Mouse (Mus musculus) CH12.LX (cell line): ENCODE measurements around the gene Ube2g1. TPM values are rescaled to one million over a fixed set of nuclear protein-coding genes. Genes with fewer than 3 reads are reported as not detected.
A peak's percentile ranks its signal among the peaks of the same experiment; 100 is the strongest.

Source experiments
- DNase-seq: peaks from one replicate; pipeline ENCODE4 v3.0.0-alpha.2; 2013; ENCODE audit errors: extremely low read depth
- H3K27ac ChIP-seq: 2 replicates; pipeline ENCODE4 v1.5.1; 2012; ENCODE audit warnings: low read depth, mild to moderate bottlenecking, control low read depth, moderate library complexity; ENCODE audit not compliant: insufficient read depth
- H3K27me3 ChIP-seq: replicated peaks from 2 replicates; pipeline ENCODE3; 2012; ENCODE audit warnings: inconsistent platforms
- H3K36me3 ChIP-seq, 2 experiments: replicated peaks in 1 of 2; 2 replicates each; pipeline versions ENCODE3 to v1.6.1; 2012; ENCODE audit warnings: inconsistent platforms in 1 of 2, low read length in 1 of 2, mild to moderate bottlenecking in 1 of 2, mixed read lengths in 1 of 2, moderate library complexity in 1 of 2; ENCODE audit not compliant: control insufficient read depth in 1 of 2, insufficient read depth in 1 of 2
- H3K4me1 ChIP-seq, 2 experiments: 2 replicates each; pipeline ENCODE4 v1.6.1; 2012; ENCODE audit warnings: inconsistent platforms in 1 of 2, moderate library complexity in 1 of 2; ENCODE audit not compliant: insufficient read depth in 2 of 2, control insufficient read depth in 1 of 2
- H3K4me2 ChIP-seq: 2 replicates; pipeline ENCODE4 v1.6.1; 2012; ENCODE audit warnings: low read depth, mild to moderate bottlenecking, control low read depth; ENCODE audit not compliant: poor library complexity, insufficient read depth, severe bottlenecking
- H3K4me3 ChIP-seq, 3 experiments: fragments of 150-350 bp in 1 of 3; sonication (generic) in 1 of 3; replicated peaks in 1 of 3; 2 replicates each; pipeline versions ENCODE3 to v1.5.1; 2011 to 2012; ENCODE audit warnings: low read depth in 2 of 3, low read length in 2 of 3, mild to moderate bottlenecking in 2 of 3, moderate library complexity in 2 of 3, control low read depth in 1 of 3, improper control_type of control experiment in 1 of 3, inconsistent platforms in 1 of 3, mixed read lengths in 1 of 3; ENCODE audit not compliant: poor library complexity in 1 of 3
- H3K79me2 ChIP-seq: replicated peaks from 2 replicates; pipeline ENCODE4 v1.6.1; 2012; ENCODE audit warnings: mild to moderate bottlenecking, moderate library complexity; ENCODE audit not compliant: control insufficient read depth, poor library complexity, insufficient read depth, severe bottlenecking; ENCODE audit errors: extremely low read depth
- H3K9ac ChIP-seq: 2 replicates; pipeline ENCODE4 v1.6.1; 2012; ENCODE audit warnings: low read depth, mild to moderate bottlenecking, control low read depth, moderate library complexity; ENCODE audit not compliant: insufficient read depth
- H3K9me3 ChIP-seq: replicated peaks from 2 replicates; pipeline ENCODE3; 2012; ENCODE audit warnings: low read length, inconsistent platforms, mixed read lengths
- BHLHE40 ChIP-seq: IDR thresholded peaks from 2 replicates; pipeline ENCODE4 v1.6.1; 2011; ENCODE audit warnings: mild to moderate bottlenecking, low read depth, low read length, improper control_type of control experiment
- CHD1 ChIP-seq: IDR thresholded peaks from 2 replicates; pipeline ENCODE4 v1.6.1; 2012; ENCODE audit warnings: low read depth, low read length, improper control_type of control experiment, inconsistent platforms
- CHD2 ChIP-seq: IDR thresholded peaks from 2 replicates; pipeline ENCODE4 v1.6.1; 2011; ENCODE audit warnings: low read length, improper control_type of control experiment
- CTCF ChIP-seq, 2 experiments: IDR thresholded peaks in 1 of 2; conservative IDR thresholded peaks in 1 of 2; 2 replicates each; pipeline ENCODE4 v1.5.1; 2011 to 2012; ENCODE audit warnings: low read depth in 2 of 2, low read length in 2 of 2, improper control_type of control experiment in 1 of 2, inconsistent platforms in 1 of 2, mild to moderate bottlenecking in 1 of 2, moderate library complexity in 1 of 2
- E2F4 ChIP-seq: IDR thresholded peaks from 2 replicates; pipeline ENCODE4 v1.6.1; 2011; ENCODE audit warnings: low read depth, low read length, improper control_type of control experiment; ENCODE audit not compliant: insufficient replicate concordance
- ELF1 ChIP-seq: IDR thresholded peaks from 2 replicates; pipeline ENCODE4 v1.6.1; 2014; ENCODE audit warnings: low read depth, mild to moderate bottlenecking, inconsistent platforms, low read length, improper control_type of control experiment
- EP300 ChIP-seq: IDR thresholded peaks from 2 replicates; pipeline ENCODE4 v1.6.1; 2011; ENCODE audit warnings: low read length, improper control_type of control experiment
- ETS1 ChIP-seq: conservative IDR thresholded peaks from 2 replicates; pipeline ENCODE4 v1.6.1; 2012; ENCODE audit warnings: low read depth, mild to moderate bottlenecking, inconsistent platforms, low read length, improper control_type of control experiment, moderate library complexity
- GABPA ChIP-seq: IDR thresholded peaks from 2 replicates; pipeline ENCODE4 v1.6.1; 2012; ENCODE audit warnings: low read depth, low read length, improper control_type of control experiment, inconsistent platforms; ENCODE audit not compliant: insufficient replicate concordance
- HCFC1 ChIP-seq: IDR thresholded peaks from 2 replicates; pipeline ENCODE4 v1.6.1; 2012; ENCODE audit warnings: low read depth, mild to moderate bottlenecking, inconsistent platforms, low read length, improper control_type of control experiment
- IRF4 ChIP-seq: IDR thresholded peaks from 2 replicates; pipeline ENCODE4 v1.6.1; 2014; ENCODE audit warnings: low read depth, mild to moderate bottlenecking, inconsistent platforms, low read length, improper control_type of control experiment
- JUN ChIP-seq: IDR thresholded peaks from 2 replicates; pipeline ENCODE4 v1.6.1; 2011; ENCODE audit warnings: low read depth, mild to moderate bottlenecking, low read length, improper control_type of control experiment, moderate library complexity; ENCODE audit not compliant: insufficient read depth
- JUND ChIP-seq: conservative IDR thresholded peaks from 2 replicates; pipeline ENCODE4 v1.6.1; 2011; ENCODE audit warnings: low read depth, low read length, improper control_type of control experiment
- KAT2A ChIP-seq: IDR thresholded peaks from 2 replicates; pipeline ENCODE4 v1.6.1; 2012; ENCODE audit warnings: low read length, improper control_type of control experiment, inconsistent platforms; ENCODE audit not compliant: insufficient replicate concordance
- MAFK ChIP-seq: IDR thresholded peaks from 2 replicates; pipeline ENCODE4 v1.6.1; 2011; ENCODE audit warnings: low read length, improper control_type of control experiment; ENCODE audit not compliant: insufficient replicate concordance
- MAX ChIP-seq: IDR thresholded peaks from 2 replicates; pipeline ENCODE4 v1.6.1; 2011; ENCODE audit warnings: low read length, improper control_type of control experiment
- MAZ ChIP-seq: IDR thresholded peaks from 2 replicates; pipeline ENCODE4 v1.6.1; 2012; ENCODE audit warnings: low read depth, mild to moderate bottlenecking, inconsistent platforms, low read length, improper control_type of control experiment, moderate library complexity
- MEF2A ChIP-seq: IDR thresholded peaks from 2 replicates; pipeline ENCODE4 v1.6.1; 2014; ENCODE audit warnings: low read depth, mild to moderate bottlenecking, inconsistent platforms, low read length, improper control_type of control experiment, borderline replicate concordance
- MXI1 ChIP-seq: IDR thresholded peaks from 2 replicates; pipeline ENCODE4 v1.6.1; 2011; ENCODE audit warnings: mild to moderate bottlenecking, low read depth, low read length, improper control_type of control experiment
- MYC ChIP-seq: IDR thresholded peaks from 2 replicates; pipeline ENCODE4 v1.6.1; 2011; ENCODE audit warnings: low read depth, mild to moderate bottlenecking, improper control_type of control experiment, low read length
- NELFE ChIP-seq: IDR thresholded peaks from 2 replicates; pipeline ENCODE4 v1.6.1; 2011; ENCODE audit warnings: low read depth, low read length, improper control_type of control experiment
- NRF1 ChIP-seq: IDR thresholded peaks from 2 replicates; pipeline ENCODE4 v1.6.1; 2014; ENCODE audit warnings: low read depth, mild to moderate bottlenecking, inconsistent platforms, low read length, improper control_type of control experiment, moderate library complexity
- PAX5 ChIP-seq: IDR thresholded peaks from 2 replicates; pipeline ENCODE4 v1.6.1; 2012; ENCODE audit warnings: low read length, inconsistent platforms, mixed read lengths
- POLR2A ChIP-seq: IDR thresholded peaks from 2 replicates; pipeline ENCODE4 v1.6.1; 2011; ENCODE audit warnings: low read depth, mild to moderate bottlenecking, improper control_type of control experiment, low read length
- POLR2AphosphoS2 ChIP-seq: IDR thresholded peaks from 2 replicates; pipeline ENCODE4 v1.6.1; 2011; ENCODE audit warnings: low read depth, low read length, improper control_type of control experiment
- RAD21 ChIP-seq: IDR thresholded peaks from 2 replicates; pipeline ENCODE4 v1.6.1; 2011; ENCODE audit warnings: low read depth, mild to moderate bottlenecking, low read length, improper control_type of control experiment, moderate library complexity
- RCOR1 ChIP-seq: conservative IDR thresholded peaks from 2 replicates; pipeline ENCODE4 v1.6.1; 2012; ENCODE audit warnings: low read depth, mild to moderate bottlenecking, inconsistent platforms, low read length, improper control_type of control experiment
- SIN3A ChIP-seq: IDR thresholded peaks from 2 replicates; pipeline ENCODE4 v1.6.1; 2012; ENCODE audit warnings: low read length, improper control_type of control experiment, inconsistent platforms
- SMC3 ChIP-seq: IDR thresholded peaks from 2 replicates; pipeline ENCODE4 v1.6.1; 2011; ENCODE audit warnings: low read depth, low read length, improper control_type of control experiment
- TBP ChIP-seq: conservative IDR thresholded peaks from 2 replicates; pipeline ENCODE4 v1.6.1; 2011; ENCODE audit warnings: low read depth, low read length, improper control_type of control experiment
- TCF12 ChIP-seq: IDR thresholded peaks from 2 replicates; pipeline ENCODE4 v1.6.1; 2014; ENCODE audit warnings: low read depth, mild to moderate bottlenecking, inconsistent platforms, low read length, improper control_type of control experiment
- UBTF ChIP-seq: IDR thresholded peaks from 2 replicates; pipeline ENCODE4 v1.6.1; 2012; ENCODE audit warnings: low read depth, mild to moderate bottlenecking, inconsistent platforms, low read length, improper control_type of control experiment, moderate library complexity
- USF1 ChIP-seq: IDR thresholded peaks from 2 replicates; pipeline ENCODE4 v1.6.1; 2014; ENCODE audit warnings: low read depth, mild to moderate bottlenecking, inconsistent platforms, low read length, improper control_type of control experiment
- USF2 ChIP-seq: conservative IDR thresholded peaks from 2 replicates; pipeline ENCODE4 v1.6.1; 2011; ENCODE audit warnings: low read depth, low read length, improper control_type of control experiment
- ZC3H11A ChIP-seq: IDR thresholded peaks from 2 replicates; pipeline ENCODE4 v1.6.1; 2012; ENCODE audit warnings: low read depth, mild to moderate bottlenecking, inconsistent platforms, low read length, improper control_type of control experiment
- ZKSCAN1 ChIP-seq: IDR thresholded peaks from 2 replicates; pipeline ENCODE4 v1.6.1; 2012; ENCODE audit warnings: low read depth, inconsistent platforms, low read length, improper control_type of control experiment, borderline replicate concordance
- ZMIZ1 ChIP-seq: IDR thresholded peaks from 2 replicates; pipeline ENCODE4 v1.6.1; 2012; ENCODE audit warnings: low read depth, mild to moderate bottlenecking, inconsistent platforms, low read length, improper control_type of control experiment
- ZNF384 ChIP-seq: IDR thresholded peaks from 2 replicates; pipeline ENCODE4 v1.6.1; 2012; ENCODE audit warnings: low read depth, low read length, improper control_type of control experiment, inconsistent platforms
- dilution Hi-C: fragments of 300-500 bp; cut with MboI; formaldehyde crosslinking; loops from 2 replicates; pipeline ENCODE4 v1.14.3; 2020; ENCODE audit warnings: low sequenced_read_pairs; ENCODE audit not compliant: extremely low pct_unique_long_range_greater_than_20kb, extremely low pct_ligation_motif_present
- in situ Hi-C: fragments of 300-500 bp; cut with MboI; formaldehyde crosslinking; loops from 3 replicates; pipeline ENCODE4 v1.14.3; 2019; ENCODE audit warnings: low sequenced_read_pairs, low pct_ligation_motif_present, low pct_unique_long_range_greater_than_20kb, mixed read lengths
- polyA plus RNA-seq: library from polyadenylated mRNA; unstranded; fragments of >175 nt; gene quantifications from 2 replicates; pipeline ENCODE4 v1.2.1, GENCODE M21; 2012; ENCODE audit warnings: low read depth; ENCODE audit not compliant: insufficient read length
- total RNA-seq, 2 experiments: library from RNA; depleted of rRNA; stranded (reverse); fragments of 300-350 nt in 1 of 2; fragments of >200 nt in 1 of 2; gene quantifications; 2 replicates each; pipeline ENCODE4 v1.2.3; 2012 to 2014

Gene Ube2g1
- total and polyA plus RNA-seq, 3 experiments, result 34.5 to 74.4 (median 73.8) TPM

DNA sequence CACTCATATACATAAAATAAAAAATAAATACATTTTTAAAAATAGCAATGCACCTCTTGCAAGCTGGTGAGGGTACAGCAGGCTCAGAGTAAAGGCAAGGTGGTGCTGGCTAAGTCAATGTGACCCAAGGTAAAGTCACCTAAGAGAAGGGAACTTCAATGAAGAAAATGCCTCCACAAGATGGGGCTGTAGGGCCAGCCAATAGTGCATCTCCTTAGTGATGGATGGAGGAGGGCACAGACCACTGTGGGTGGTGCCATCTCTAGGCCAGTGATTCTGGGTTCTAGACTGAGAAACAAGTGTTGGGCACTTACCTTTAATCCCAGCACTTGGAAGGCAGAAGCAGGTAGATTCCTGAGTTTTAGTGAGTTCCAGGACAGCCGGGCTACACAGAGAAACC lies 33.3 kb upstream of the Ube2g1 start:
- Histone ChIP-seq H3K4me3 (no peak overlapping the region), H3K4me2 (no peak overlapping the region), H3K79me2 (no peaks in the 10 kb centered on the region), H3K27me3 (no peaks in the 10 kb centered on the region), H3K36me3 (no peaks in the 10 kb centered on the region), H3K4me1 (peaks cover 9 to 42% of the 10 kb centered on the region in 2 experiments), H3K9ac (no peak overlapping the region), H3K9me3 (no peaks in the 10 kb centered on the region), H3K27ac (no peak overlapping the region)
- DNase-seq, result peak; percentile 76
- in situ Hi-C loops, result loop anchor here (5.0 to 10.0 kb wide), 2 partner anchors 153 to 431 kb away; no protein-coding TSS in a partner anchor
- dilution Hi-C loops, result no loop called here
- TF ChIP-seq USF1 (no peak), UBTF (no peak), POLR2AphosphoS2 (no peak), GABPA (no peak), ETS1 (no peak), MYC (0 out of 2 replicates have a peak, but pooled peaks have one; percentile 52), HCFC1 (no peak), TCF12 (no peak), BHLHE40 (no peak), USF2 (no peak), CHD1 (no peak), JUN (no peak), MAZ (no peak), MAX (0 out of 2 replicates have a peak, but pooled peaks have one; percentile 17), JUND (no peak), IRF4 (no peak; the same call in 1 of the 2 replicates), SIN3A (peak; percentile 43; the same call in 1 of the 2 replicates), RAD21 (peak; percentile 99), PAX5 (no peak), CHD2 (no peak), POLR2A (no peak), ZMIZ1 (no peak), EP300 (no peak), MEF2A (0 out of 2 replicates have a peak, but pooled peaks have one; percentile 18), RCOR1 (no peak), TBP (no peak), MXI1 (no peak), KAT2A (no peak), CTCF (conservative IDR thresholded peaks at IDR 0.05 in 1 of 2, IDR thresholded peaks at IDR 0.05 in 1 of 2; ENCODE audit: low read depth in 2 of 2, low read length in 2 of 2) (peak; percentile 30 to 98; a peak in 2 of 4 replicates), SMC3 (peak; percentile 99), NELFE (peak; percentile 24; the same call in 1 of the 2 replicates), ZNF384 (no peak), MAFK (no peak), ZKSCAN1 (no peak), ZC3H11A (peak; percentile 84), E2F4 (0 out of 2 replicates have a peak, but pooled peaks have one; percentile 20), ELF1 (no peak), NRF1 (no peak)
